Mouse (Mus musculus) kidney, postnatal 10 days (tissue): Measurements from ENCODE around the gene Rragc.

Experiments used
- DNase-seq: peaks from one replicate; pipeline ENCODE4 v3.0.0; 2021; ENCODE audit warnings: mixed read lengths

Rragc gene

GRCm38 (mm10) chr4:123956703-123957491, 39.7 kb downstream of the Rragc start:
- peak; percentile 88 for DNase-seq

GRCm38 (mm10) chr4:123957492-123957808, 40.2 kb downstream of the Rragc start:
- no peak for DNase-seq

- DNase-seq, result no peak
These were observed 40.6 kb downstream of the Rragc start for GRCm38 (mm10) chr4:123957891-123958290.

GRCm38 (mm10) chr4:123960955-123961354, 43.7 kb downstream of the Rragc start:
- peak; percentile 26 for DNase-seq

- DNase-seq, result no peak
These were observed 45.5 kb downstream of the Rragc start for GRCm38 (mm10) chr4:123962721-123963120.

GRCm38 (mm10) chr4:123968663-123969321, 51.5 kb downstream of the Rragc start:
- DNase-seq, result no peak

- DNase-seq, result no peak
These were observed 52.2 kb downstream of the Rragc start for GRCm38 (mm10) chr4:123969458-123969857.

GRCm38 (mm10) chr4:123971059-123971458, 53.8 kb downstream of the Rragc start:
- DNase-seq, result peak; percentile 11

GRCm38 (mm10) chr4:123972423-123973049, 55.3 kb downstream of the Rragc start:
- no peak for DNase-seq

- no peak for DNase-seq
These were observed 64.9 kb downstream of the Rragc start for GRCm38 (mm10) chr4:123982105-123982504.
